Mouse (Mus musculus): ENCODE results near the gene Aim2.
"Not testable (repeated sequence)": the region's sequence is repeated elsewhere in the genome, so short reads cannot be mapped to it uniquely, and the experiment has no call there.

The Aim2 gene

GRCm38 (mm10) chr1:173350372-173350957 is at the start of gene Aim2:
TSS of gene Aim2 (plus strand) at chr1:173350879.
- no peak for DNase-seq (ENCODE audit: low read depth, low spot score)

GRCm38 (mm10) chr1:173302795-173303194 is 47.9 kb upstream of the Aim2 start:
- DNase-seq (ENCODE audit: low read depth, low spot score), result not testable (repeated sequence)

- DNase-seq (ENCODE audit: low read depth, low spot score), result not testable (repeated sequence)
Observed at GRCm38 (mm10) chr1:173313535-173314050, 37.1 kb upstream of the Aim2 start.

- DNase-seq (ENCODE audit: low read depth, low spot score), result no peak
Observed at GRCm38 (mm10) chr1:173315725-173316124, 35.0 kb upstream of the Aim2 start.

- DNase-seq (ENCODE audit: low read depth, low spot score), result no peak
Observed at GRCm38 (mm10) chr1:173317925-173318477, 32.7 kb upstream of the Aim2 start.

GRCm38 (mm10) chr1:173321593-173322248 is 29.0 kb upstream of the Aim2 start:
- DNase-seq (ENCODE audit: low read depth, low spot score), result no peak

GRCm38 (mm10) chr1:173322249-173322627 is 28.4 kb upstream of the Aim2 start:
- peak; percentile 41 for DNase-seq (ENCODE audit: low read depth, low spot score)

- DNase-seq (ENCODE audit: low read depth, low spot score), result no peak
Observed at GRCm38 (mm10) chr1:173323839-173324585, 26.7 kb upstream of the Aim2 start.

GRCm38 (mm10) chr1:173324961-173325360 is 25.7 kb upstream of the Aim2 start:
- no peak for DNase-seq (ENCODE audit: low read depth, low spot score)

- no peak for DNase-seq (ENCODE audit: low read depth, low spot score)
Observed at GRCm38 (mm10) chr1:173325395-173325794, 25.3 kb upstream of the Aim2 start.

- no peak for DNase-seq (ENCODE audit: low read depth, low spot score)
Observed at GRCm38 (mm10) chr1:173326552-173326951, 24.1 kb upstream of the Aim2 start.

GRCm38 (mm10) chr1:173328446-173328845 is 22.2 kb upstream of the Aim2 start:
- no peak for DNase-seq (ENCODE audit: low read depth, low spot score)

- no peak for DNase-seq (ENCODE audit: low read depth, low spot score)
Observed at GRCm38 (mm10) chr1:173329185-173329584, 21.5 kb upstream of the Aim2 start.

- DNase-seq (ENCODE audit: low read depth, low spot score), result no peak
Observed at GRCm38 (mm10) chr1:173329743-173330142, 20.9 kb upstream of the Aim2 start.

- DNase-seq (ENCODE audit: low read depth, low spot score), result no peak
Observed at GRCm38 (mm10) chr1:173332418-173332817, 18.3 kb upstream of the Aim2 start.

- DNase-seq (ENCODE audit: low read depth, low spot score), result no peak
Observed at GRCm38 (mm10) chr1:173333312-173334253, 17.1 kb upstream of the Aim2 start, which contains the start of gene Ackr1. TSS of gene Ackr1 (minus strand) at chr1:173333750.

- DNase-seq (ENCODE audit: low read depth, low spot score), result no peak
Observed at GRCm38 (mm10) chr1:173335903-173336302, 14.8 kb upstream of the Aim2 start.

GRCm38 (mm10) chr1:173337008-173337407 is 13.7 kb upstream of the Aim2 start:
- peak; percentile 50 for DNase-seq (ENCODE audit: low read depth, low spot score)

- no peak for DNase-seq (ENCODE audit: low read depth, low spot score)
Observed at GRCm38 (mm10) chr1:173339543-173339942, 11.1 kb upstream of the Aim2 start.

GRCm38 (mm10) chr1:173342425-173342824 is 8.3 kb upstream of the Aim2 start:
- no peak for DNase-seq (ENCODE audit: low read depth, low spot score)

GRCm38 (mm10) chr1:173343934-173344333 is 6.7 kb upstream of the Aim2 start:
- DNase-seq (ENCODE audit: low read depth, low spot score), result no peak

All from telencephalon, adult 2 months (tissue).